Mouse (Mus musculus) v-Abl transformed pro-B cells (cell line): ENCODE measurements at regions not wholly inside any gene's neighbourhood (a gene's known extent, or its start where the extent isn't known, plus 50 kb on each side); places are given as distances from the start of the nearest gene placed in this dataset.

ENCODE experiments used
- in situ Hi-C, 2 experiments: fragments of 400-800 bp; cut with MboI; formaldehyde crosslinking; loops; one replicate each; pipeline ENCODE4 v1.15.1; 2025; ENCODE audit not compliant: unreplicated experiment in 2 of 2

- in situ Hi-C loops: loop anchor here in 1 of 2 experiments (25.0 kb wide), 1 partner anchor 1620 kb away; the partner anchor contains the start of gene Mrgprh
These were observed 186.9 kb downstream of the Thbs2 start for GRCm38 (mm10) chr17:14507111-14507510.

GRCm38 (mm10) chr17:14506123-14506522, 187.9 kb downstream of the Thbs2 start:
- in situ Hi-C loops: loop anchor here in 1 of 2 experiments (25.0 kb wide), 1 partner anchor 1619 kb away; the partner anchor contains the start of gene Mrgprh

- in situ Hi-C loops: loop anchor here in 1 of 2 experiments (25.0 kb wide), 1 partner anchor 1618 kb away; the partner anchor contains the start of gene Mrgprh
These were observed 188.6 kb downstream of the Thbs2 start for GRCm38 (mm10) chr17:14505415-14505814.

GRCm38 (mm10) chr17:14503670-14504069, 190.4 kb downstream of the Thbs2 start:
- in situ Hi-C loops: loop anchor here in 1 of 2 experiments (25.0 kb wide), 1 partner anchor 1616 kb away; the partner anchor contains the start of gene Mrgprh

GRCm38 (mm10) chr17:14501341-14501740, 192.7 kb downstream of the Thbs2 start:
- in situ Hi-C loops: loop anchor here in 1 of 2 experiments (25.0 kb wide), 1 partner anchor 1614 kb away; the partner anchor contains the start of gene Mrgprh

GRCm38 (mm10) chr17:14497086-14497485, 196.9 kb downstream of the Thbs2 start:
- in situ Hi-C loops: no loop called here

- in situ Hi-C loops: no loop called here
These were observed 200.2 kb downstream of the Thbs2 start for GRCm38 (mm10) chr17:14493751-14494320.

GRCm38 (mm10) chr17:14492936-14493335, 201.1 kb downstream of the Thbs2 start:
- in situ Hi-C loops: no loop called here

GRCm38 (mm10) chr17:14481746-14482145, 202.4 kb downstream of the Smoc2 start:
- in situ Hi-C loops: no loop called here

GRCm38 (mm10) chr17:14478938-14479505, 199.7 kb downstream of the Smoc2 start:
- in situ Hi-C loops: no loop called here

GRCm38 (mm10) chr17:14476707-14477106, 197.4 kb downstream of the Smoc2 start:
- in situ Hi-C loops: no loop called here

GRCm38 (mm10) chr17:14475778-14476647, 196.7 kb downstream of the Smoc2 start:
- in situ Hi-C loops: no loop called here

- in situ Hi-C loops: no loop called here
These were observed 196.0 kb downstream of the Smoc2 start for GRCm38 (mm10) chr17:14475277-14475676.

- in situ Hi-C loops: no loop called here
These were observed 189.6 kb downstream of the Smoc2 start for GRCm38 (mm10) chr17:14468754-14469488.

- in situ Hi-C loops: no loop called here
These were observed 176.0 kb downstream of the Smoc2 start for GRCm38 (mm10) chr17:14455251-14455743.
